Mouse (Mus musculus): ENCODE measurements at regions not wholly inside any gene's neighbourhood (a gene's known extent, or its start where the extent isn't known, plus 50 kb on each side); places are given as distances from the start of the nearest gene placed in this dataset.

- Histone ChIP-seq H3K9me3 (replicated peaks) (no peaks in the 10 kb centered on the region), H3K4me3 (no peak overlapping the region), H3K4me1 (replicated peaks) (peaks cover 10% of the 10 kb centered on the region), H3K36me3 (no peaks in the 10 kb centered on the region), H3K27me3 (replicated peaks) (no peaks in the 10 kb centered on the region), H3K9ac (no peak overlapping the region), H3K4me2 (no peak overlapping the region), H3K27ac (ENCODE audit: poor library complexity, severe bottlenecking) (peak overlapping the region; percentile 59)
- WGBS = 42% methylated on average over 8 of the region's 8 CpGs
- ATAC-seq (ENCODE audit: insufficient number of reproducible peaks, low FRiP score) = no peak
These were observed 184.5 kb upstream of the Cpeb2 start for GRCm38 (mm10) chr5:43048196-43049050.

GRCm38 (mm10) chr5:43049381-43050301 lies 183.3 kb upstream of the Cpeb2 start:
- no peak for ATAC-seq (ENCODE audit: insufficient number of reproducible peaks, low FRiP score)
- H3K4me1 ChIP-seq (replicated peaks) = peaks cover 10% of the 10 kb centered on the region
- H3K4me3 ChIP-seq = no peak overlapping the region
- no peaks in the 10 kb centered on the region for H3K9me3 ChIP-seq (replicated peaks)
- H3K4me2 ChIP-seq = no peak overlapping the region
- H3K27ac ChIP-seq (ENCODE audit: poor library complexity, severe bottlenecking) = no peak overlapping the region
- H3K9ac ChIP-seq = no peak overlapping the region
- 81% methylated on average over 4 of the region's 4 CpGs for WGBS
- no peaks in the 10 kb centered on the region for H3K27me3 ChIP-seq (replicated peaks)
- no peaks in the 10 kb centered on the region for H3K36me3 ChIP-seq

- 82% methylated on average over 7 of the region's 7 CpGs for WGBS
- peaks cover 10% of the 10 kb centered on the region for H3K4me1 ChIP-seq (replicated peaks)
These were observed 181.9 kb upstream of the Cpeb2 start for GRCm38 (mm10) chr5:43050961-43051517.

GRCm38 (mm10) chr5:43052668-43053067 lies 180.3 kb upstream of the Cpeb2 start:
- H3K27ac ChIP-seq (ENCODE audit: poor library complexity, severe bottlenecking) = no peak overlapping the region
- H3K4me1 ChIP-seq (replicated peaks) = peaks cover 6% of the 10 kb centered on the region
- no peak overlapping the region for H3K4me3 ChIP-seq
- no peak overlapping the region for H3K9ac ChIP-seq
- no peaks in the 10 kb centered on the region for H3K36me3 ChIP-seq
- H3K4me2 ChIP-seq = no peak overlapping the region
- no peaks in the 10 kb centered on the region for H3K9me3 ChIP-seq (replicated peaks)
- no peak for ATAC-seq (ENCODE audit: insufficient number of reproducible peaks, low FRiP score)
- 40% methylated on average over 1 of the region's 1 CpGs for WGBS
- H3K27me3 ChIP-seq (replicated peaks) = no peaks in the 10 kb centered on the region

More at GRCm38 (mm10) chr5:43050961-43051517, 181.9 kb upstream of the Cpeb2 start:
- no peak overlapping the region for H3K4me2 ChIP-seq
- H3K27ac ChIP-seq (ENCODE audit: poor library complexity, severe bottlenecking) = no peak overlapping the region
- H3K9ac ChIP-seq = no peak overlapping the region
- H3K27me3 ChIP-seq (replicated peaks) = no peaks in the 10 kb centered on the region
- ATAC-seq (ENCODE audit: insufficient number of reproducible peaks, low FRiP score) = no peak
- no peaks in the 10 kb centered on the region for H3K9me3 ChIP-seq (replicated peaks)
- H3K4me3 ChIP-seq = no peak overlapping the region
- H3K36me3 ChIP-seq = no peaks in the 10 kb centered on the region

GRCm38 (mm10) chr5:43054586-43054985 lies 178.4 kb upstream of the Cpeb2 start:
- H3K27me3 ChIP-seq (replicated peaks) = no peaks in the 10 kb centered on the region
- H3K4me2 ChIP-seq = no peak overlapping the region
- H3K4me3 ChIP-seq = no peak overlapping the region
- 91% methylated on average over 8 of the region's 8 CpGs for WGBS
- no peaks in the 10 kb centered on the region for H3K4me1 ChIP-seq (replicated peaks)
- no peak overlapping the region for H3K9ac ChIP-seq
- no peaks in the 10 kb centered on the region for H3K9me3 ChIP-seq (replicated peaks)
- no peaks in the 10 kb centered on the region for H3K36me3 ChIP-seq
- ATAC-seq (ENCODE audit: insufficient number of reproducible peaks, low FRiP score) = no peak
- no peak overlapping the region for H3K27ac ChIP-seq (ENCODE audit: poor library complexity, severe bottlenecking)

GRCm38 (mm10) chr5:43055111-43055710 lies 177.8 kb upstream of the Cpeb2 start:
- no peak overlapping the region for H3K27ac ChIP-seq (ENCODE audit: poor library complexity, severe bottlenecking)
- H3K36me3 ChIP-seq = no peaks in the 10 kb centered on the region
- H3K9me3 ChIP-seq (replicated peaks) = no peaks in the 10 kb centered on the region
- H3K4me3 ChIP-seq = no peak overlapping the region
- H3K4me2 ChIP-seq = no peak overlapping the region
- no peaks in the 10 kb centered on the region for H3K27me3 ChIP-seq (replicated peaks)
- no peak overlapping the region for H3K9ac ChIP-seq
- ATAC-seq (ENCODE audit: insufficient number of reproducible peaks, low FRiP score) = no peak
- WGBS = 73% methylated on average over 4 of the region's 4 CpGs
- no peaks in the 10 kb centered on the region for H3K4me1 ChIP-seq (replicated peaks)

- no peaks in the 10 kb centered on the region for H3K4me1 ChIP-seq (replicated peaks)
- no peak overlapping the region for H3K27ac ChIP-seq (ENCODE audit: poor library complexity, severe bottlenecking)
- no peak for ATAC-seq (ENCODE audit: insufficient number of reproducible peaks, low FRiP score)
- H3K4me3 ChIP-seq = no peak overlapping the region
- 86% methylated on average over 2 of the region's 2 CpGs for WGBS
- no peaks in the 10 kb centered on the region for H3K9me3 ChIP-seq (replicated peaks)
- no peaks in the 10 kb centered on the region for H3K27me3 ChIP-seq (replicated peaks)
- H3K9ac ChIP-seq = no peak overlapping the region
- no peak overlapping the region for H3K4me2 ChIP-seq
- H3K36me3 ChIP-seq = no peaks in the 10 kb centered on the region
These were observed 176.5 kb upstream of the Cpeb2 start for GRCm38 (mm10) chr5:43056486-43056885.

GRCm38 (mm10) chr5:43061243-43061642 lies 171.7 kb upstream of the Cpeb2 start:
- WGBS = 82% methylated on average over 2 of the region's 2 CpGs
- no peaks in the 10 kb centered on the region for H3K27me3 ChIP-seq (replicated peaks)
- H3K36me3 ChIP-seq = no peaks in the 10 kb centered on the region
- no peaks in the 10 kb centered on the region for H3K4me1 ChIP-seq (replicated peaks)
- H3K27ac ChIP-seq (ENCODE audit: poor library complexity, severe bottlenecking) = no peak overlapping the region
- ATAC-seq (ENCODE audit: insufficient number of reproducible peaks, low FRiP score) = no peak
- no peak overlapping the region for H3K4me2 ChIP-seq
- no peak overlapping the region for H3K9ac ChIP-seq
- no peaks in the 10 kb centered on the region for H3K9me3 ChIP-seq (replicated peaks)
- no peak overlapping the region for H3K4me3 ChIP-seq

GRCm38 (mm10) chr5:43061797-43062391 lies 171.1 kb upstream of the Cpeb2 start:
- Histone ChIP-seq H3K27ac (ENCODE audit: poor library complexity, severe bottlenecking) (no peak overlapping the region), H3K4me3 (no peak overlapping the region), H3K27me3 (replicated peaks) (no peaks in the 10 kb centered on the region), H3K36me3 (no peaks in the 10 kb centered on the region), H3K9ac (no peak overlapping the region), H3K9me3 (replicated peaks) (no peaks in the 10 kb centered on the region), H3K4me1 (replicated peaks) (no peaks in the 10 kb centered on the region), H3K4me2 (no peak overlapping the region)
- no peak for ATAC-seq (ENCODE audit: insufficient number of reproducible peaks, low FRiP score)
- 66% methylated on average over 1 of the region's 1 CpGs for WGBS

- ATAC-seq (ENCODE audit: insufficient number of reproducible peaks, low FRiP score) = no peak
- 78% methylated on average over 1 of the region's 1 CpGs for WGBS
These were observed 170.5 kb upstream of the Cpeb2 start for GRCm38 (mm10) chr5:43062499-43062898.

More at GRCm38 (mm10) chr5:43062499-43062898, 170.5 kb upstream of the Cpeb2 start:
- no peaks in the 10 kb centered on the region for H3K36me3 ChIP-seq
- no peaks in the 10 kb centered on the region for H3K9me3 ChIP-seq (replicated peaks)
- no peak overlapping the region for H3K4me3 ChIP-seq
- H3K4me1 ChIP-seq (replicated peaks) = no peaks in the 10 kb centered on the region
- no peak overlapping the region for H3K27ac ChIP-seq (ENCODE audit: poor library complexity, severe bottlenecking)
- no peak overlapping the region for H3K9ac ChIP-seq
- no peaks in the 10 kb centered on the region for H3K27me3 ChIP-seq (replicated peaks)
- H3K4me2 ChIP-seq = no peak overlapping the region

All from heart, embryonic 12.5 days (tissue).